Mouse (Mus musculus) liver, embryonic 16.5 days (tissue): Measurements from ENCODE around the gene Vmn2r84. TPM values are rescaled to one million over a fixed set of nuclear protein-coding genes. Genes with fewer than 3 reads are reported as not detected.

Experiments used
- ATAC-seq: fragments of 200-750 bp; cut with Nextera tagmentation; 2 replicates; pipeline ENCODE4 v1.8.0; 2017; ENCODE audit warnings: low read depth, mild to moderate bottlenecking, moderate number of reproducible peaks, moderate library complexity
- H3K27ac ChIP-seq: fragments of 300-500 bp; sonication (generic); 2 replicates; pipeline ENCODE4 v1.5.1; 2014; ENCODE audit warnings: mild to moderate bottlenecking, low read length
- H3K27me3 ChIP-seq: fragments of 300-500 bp; sonication (generic); 2 replicates; pipeline ENCODE4 v1.6.1; 2014; ENCODE audit warnings: low read depth, low read length, mixed read lengths; ENCODE audit not compliant: control insufficient read depth, insufficient read depth
- H3K36me3 ChIP-seq: fragments of 300-500 bp; sonication (generic); 2 replicates; pipeline ENCODE4 v1.6.1; 2014; ENCODE audit warnings: mild to moderate bottlenecking; ENCODE audit not compliant: control insufficient read depth, insufficient read depth
- H3K4me1 ChIP-seq: fragments of 300-500 bp; sonication (generic); 2 replicates; pipeline ENCODE4 v1.6.1; 2014; ENCODE audit warnings: low read depth, low read length, mixed read lengths; ENCODE audit not compliant: control insufficient read depth
- H3K4me2 ChIP-seq: fragments of 300-500 bp; sonication (generic); 2 replicates; pipeline ENCODE4 v1.6.1; 2014; ENCODE audit warnings: low read depth, low read length, mixed read lengths
- H3K4me3 ChIP-seq: fragments of 300-500 bp; sonication (generic); 2 replicates; pipeline ENCODE4 v1.5.1; 2014; ENCODE audit warnings: low read depth, mild to moderate bottlenecking, low read length
- H3K9ac ChIP-seq: fragments of 300-500 bp; sonication (generic); 2 replicates; pipeline ENCODE4 v1.6.1; 2014; ENCODE audit warnings: low read depth, low read length
- H3K9me3 ChIP-seq: fragments of 300-500 bp; sonication (generic); replicated peaks from 2 replicates; pipeline ENCODE4 v1.6.1; 2016; ENCODE audit warnings: low read length; ENCODE audit not compliant: control insufficient read depth
- WGBS: fragments of 180-500 bp; shearing (Covaris S2); extraction: QIAGEN DNeasy Blood & Tissue Kit; methylation state at CpG from one replicate; pipeline ENCODE4 v1.1.7; 2014; ENCODE audit not compliant: insufficient replicate concordance; 5-methylcytosine and 5-hydroxymethylcytosine counted together
- polyA plus RNA-seq: library from polyadenylated mRNA; unstranded; fragments of >200 nt; fragmentation: Nextera tagmentation; extraction: Ambion mirVana; gene quantifications from 2 replicates; pipeline ENCODE4 v1.2.1, GENCODE M21; 2015

Vmn2r84 gene
- polyA plus RNA-seq, 1 experiment from 2014 or later: 0.01 TPM

GRCm38 (mm10) chr10:130336385-130336784 lies 57.7 kb downstream of the Vmn2r84 start:
- 8% methylated on average over 1 of the region's 1 CpGs for WGBS
- Histone ChIP-seq H3K4me1 (no peaks in the 10 kb centered on the region), H3K4me3 (no peak overlapping the region), H3K4me2 (no peak overlapping the region), H3K27me3 (no peaks in the 10 kb centered on the region), H3K36me3 (no peaks in the 10 kb centered on the region), H3K9me3 (no peaks in the 10 kb centered on the region), H3K27ac (no peak overlapping the region), H3K9ac (no peak overlapping the region)
- no peak for ATAC-seq

GRCm38 (mm10) chr10:130330711-130331110 lies 63.4 kb downstream of the Vmn2r84 start:
- no peak for ATAC-seq
- Histone ChIP-seq H3K4me2 (no peak overlapping the region), H3K9me3 (no peaks in the 10 kb centered on the region), H3K9ac (no peak overlapping the region), H3K36me3 (no peaks in the 10 kb centered on the region), H3K4me1 (no peaks in the 10 kb centered on the region), H3K27me3 (no peaks in the 10 kb centered on the region), H3K27ac (no peak overlapping the region), H3K4me3 (no peak overlapping the region)
- 60% methylated on average over 1 of the region's 1 CpGs for WGBS

Other genes with a start within 250 kb of the Vmn2r84 start
- not detected in 2 replicates for gene Olfr825, start 227.6 kb downstream of the Vmn2r84 start, polyA plus RNA-seq
- gene Olfr826, start 210.1 kb downstream of the Vmn2r84 start, polyA plus RNA-seq: not detected in 2 replicates
- not detected in 2 replicates for gene Olfr827, start 179.9 kb downstream of the Vmn2r84 start, polyA plus RNA-seq
- not detected in 2 replicates for gene Neurod4, start 114.1 kb downstream of the Vmn2r84 start, polyA plus RNA-seq
- 1.2 and 1.3 TPM in 2 replicates for gene Tespa1, start 71.5 kb downstream of the Vmn2r84 start, polyA plus RNA-seq
- gene Vmn2r85, start 35.4 kb upstream of the Vmn2r84 start, polyA plus RNA-seq: 0.01 TPM in 1 of 2 replicates, not detected in the other
- not detected in 2 replicates for gene Vmn2r86, start 61.7 kb upstream of the Vmn2r84 start, polyA plus RNA-seq
- not detected in 2 replicates for gene Vmn2r87, start 103.1 kb upstream of the Vmn2r84 start, polyA plus RNA-seq